Mouse (Mus musculus) cerebellum, postnatal 36 days (tissue): Measurements from ENCODE around the gene Arfip2.
A peak's percentile ranks its signal among the peaks of the same experiment; 100 is the strongest.

Source experiments
- DNase-seq, 2 experiments: peaks; one replicate each; pipeline ENCODE4 v3.0.0; 2021 to 2022; ENCODE audit warnings: mixed read lengths in 2 of 2

Arfip2 gene

DNA sequence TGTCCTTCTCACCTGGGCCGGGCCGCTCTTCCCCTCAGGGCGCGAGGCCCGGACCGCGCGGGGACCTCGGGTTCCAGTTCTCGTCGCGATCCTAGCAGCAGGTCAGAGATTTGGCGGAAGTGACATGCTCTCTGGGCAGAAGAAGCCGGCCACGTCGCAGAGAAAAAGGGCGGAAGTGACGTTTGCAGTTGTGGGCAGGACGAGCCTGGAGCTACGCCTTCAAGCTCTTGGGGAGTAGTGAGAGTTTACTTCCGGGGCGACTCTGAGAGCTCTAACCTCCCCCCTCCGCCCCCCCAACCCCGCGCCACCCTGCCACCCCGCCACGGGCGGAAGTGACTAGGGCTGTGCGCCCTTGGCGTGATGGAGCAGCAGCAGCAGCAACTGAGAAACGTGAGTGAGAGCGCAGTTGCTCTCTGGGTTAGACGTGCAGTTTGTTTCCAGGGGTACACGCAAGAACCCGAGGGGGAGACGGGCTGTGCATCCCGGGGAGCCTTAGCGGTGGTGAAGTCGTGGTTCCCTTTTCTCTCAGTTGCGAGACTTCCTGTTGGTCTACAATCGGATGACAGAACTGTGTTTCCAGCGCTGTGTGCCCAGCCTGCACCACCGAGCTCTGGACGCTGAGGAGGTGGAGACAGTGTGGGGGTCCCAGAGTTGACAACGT is at the start of gene Arfip2, which contains the start of gene Gm45799:
TSS of gene Arfip2 (minus strand) at position 184 of the 661 bp plus-strand sequence.
TSS of gene Gm45799 (plus strand) at position 320 of the 661 bp plus-strand sequence.
- peak; percentile 93 to 94 for DNase-seq

DNA sequence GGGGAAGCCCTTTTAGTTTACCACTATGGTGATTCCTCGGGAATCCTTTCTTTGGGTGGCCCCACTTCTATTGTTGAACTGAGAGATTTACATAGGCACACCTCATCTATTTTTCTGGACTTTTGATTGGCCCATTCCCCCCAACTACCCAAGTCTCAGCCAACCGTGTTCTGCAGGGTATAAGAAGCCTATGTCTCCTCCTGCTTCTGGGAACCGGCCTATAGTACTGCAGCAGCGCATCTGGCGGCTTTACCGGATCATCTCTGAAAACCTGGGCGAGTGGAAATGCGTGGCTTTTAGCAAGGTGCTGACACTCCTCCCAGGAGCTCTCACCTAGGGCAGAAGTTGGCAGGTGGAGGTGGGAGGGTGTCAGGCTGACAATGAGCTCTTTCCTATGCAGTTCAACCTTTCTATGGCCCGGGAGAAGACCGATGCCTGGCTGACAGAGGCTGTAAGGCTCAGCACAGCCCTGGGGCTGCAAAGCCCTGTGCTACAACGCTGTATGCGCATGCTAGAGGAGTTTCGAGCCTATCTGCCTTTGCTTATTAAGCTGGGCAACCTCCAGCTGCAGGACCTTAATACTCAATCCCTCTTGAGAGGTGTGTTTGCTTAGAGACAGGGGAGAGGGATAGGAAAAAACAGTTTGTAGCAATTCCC is 45.5 kb upstream of the Arfip2 start:
- no peak for DNase-seq

DNA sequence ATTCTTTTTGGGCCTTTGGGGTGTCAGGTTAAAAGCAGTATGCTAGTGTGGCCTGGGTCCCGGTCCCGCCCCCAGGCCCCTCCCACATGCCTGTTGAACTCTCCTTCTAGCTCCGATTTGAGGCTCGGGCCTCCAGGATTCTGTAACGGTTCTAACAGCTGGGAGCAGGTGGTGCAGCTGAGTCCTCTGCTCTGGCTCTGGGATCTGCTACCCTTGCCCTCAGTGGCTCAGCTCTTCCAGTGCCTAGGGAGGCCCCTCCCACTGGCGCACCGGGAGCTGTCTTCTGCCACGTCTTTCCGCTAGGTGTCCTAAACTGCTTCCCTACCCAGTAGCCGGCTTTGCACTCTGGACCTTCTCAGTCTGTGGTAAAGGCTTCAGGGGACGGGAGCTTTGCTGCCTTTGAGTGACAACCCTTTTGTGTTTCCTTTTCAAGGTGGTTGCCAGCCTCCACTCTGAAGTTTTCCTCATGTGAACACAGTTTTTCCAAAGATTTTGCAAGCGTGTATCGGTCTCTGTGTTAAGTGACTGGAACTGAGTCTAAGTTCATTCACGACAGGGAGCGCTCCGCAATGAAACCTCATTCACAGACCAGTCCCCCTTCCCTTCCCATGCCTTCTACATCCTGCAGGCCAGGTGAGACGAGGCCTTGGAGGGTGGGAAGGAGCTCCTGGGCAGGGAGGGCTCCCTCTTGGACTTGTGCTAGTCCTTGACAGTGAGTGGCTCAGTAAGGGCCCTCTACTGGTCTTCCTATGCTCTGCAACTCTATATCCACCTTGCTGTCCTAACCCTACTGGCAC is 10.6 kb upstream of the Arfip2 start, which contains the start of gene Dnhd1:
TSS of gene Dnhd1 (plus strand) at position 189 of the 797 bp plus-strand sequence.
- DNase-seq: peak; percentile 63 to 69

DNA sequence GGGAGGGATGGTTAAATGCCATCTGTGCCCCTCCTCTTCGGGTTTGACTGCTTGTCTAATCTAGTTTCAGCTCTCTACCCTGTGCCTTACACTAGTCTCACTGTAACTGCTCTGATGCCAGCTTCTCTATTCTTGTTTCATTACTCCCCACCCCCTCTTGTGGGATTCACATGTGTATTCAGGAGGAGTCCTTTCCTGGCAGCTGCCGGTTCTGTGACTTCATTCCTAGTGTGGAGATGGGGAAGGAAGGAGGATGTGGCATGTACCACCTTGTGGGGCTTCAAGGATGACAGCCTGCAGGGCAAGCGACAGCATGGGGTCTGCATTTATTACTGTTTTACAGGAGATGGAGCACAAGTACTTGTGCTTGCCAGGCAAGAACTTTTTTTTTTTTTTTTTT is 1.7 kb upstream of the Arfip2 start:
- DNase-seq: no peak

DNA sequence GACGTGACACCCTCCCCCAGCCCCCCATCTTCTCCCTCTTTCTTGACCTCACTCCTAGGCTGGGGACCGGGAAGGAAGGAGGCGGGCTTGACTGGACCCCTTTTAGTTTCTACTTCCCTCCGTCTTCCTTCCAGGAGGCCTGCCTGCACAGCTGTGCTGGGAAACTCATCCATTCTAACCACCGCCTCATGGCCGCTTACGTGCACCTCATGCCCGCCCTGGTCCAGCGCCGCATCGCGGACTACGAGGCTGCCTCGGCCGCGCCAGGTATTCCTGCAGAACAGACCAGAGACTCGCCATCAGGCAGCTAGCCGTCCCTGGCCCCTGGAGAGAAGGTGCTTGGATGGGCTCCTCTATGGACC is 659 bp upstream of the Arfip2 start:
- DNase-seq: no peak

DNA sequence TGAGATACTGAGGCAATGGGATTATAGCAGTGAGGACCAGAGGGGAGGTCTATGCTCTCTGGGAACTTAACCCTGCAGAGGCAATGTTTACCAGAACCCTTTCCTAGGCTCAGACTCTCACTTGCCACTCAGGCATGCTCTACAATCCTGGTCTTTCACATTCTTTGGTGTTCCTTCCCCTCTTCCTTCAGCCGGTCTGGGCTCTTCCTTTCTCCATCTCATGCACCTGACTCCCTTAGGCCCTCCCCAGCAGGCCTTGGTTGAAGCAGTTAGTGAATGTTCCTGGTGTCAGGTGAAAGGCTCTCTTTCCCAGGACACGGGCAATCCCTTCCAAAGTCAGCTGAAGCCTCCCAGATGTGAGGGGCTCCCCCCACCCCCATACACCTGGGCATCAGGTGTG is 460 bp downstream of the Arfip2 start, which contains the start of gene Timm10b:
TSS of gene Timm10b (plus strand) at position 301 of the 400 bp plus-strand sequence.
- DNase-seq: no peak

DNA sequence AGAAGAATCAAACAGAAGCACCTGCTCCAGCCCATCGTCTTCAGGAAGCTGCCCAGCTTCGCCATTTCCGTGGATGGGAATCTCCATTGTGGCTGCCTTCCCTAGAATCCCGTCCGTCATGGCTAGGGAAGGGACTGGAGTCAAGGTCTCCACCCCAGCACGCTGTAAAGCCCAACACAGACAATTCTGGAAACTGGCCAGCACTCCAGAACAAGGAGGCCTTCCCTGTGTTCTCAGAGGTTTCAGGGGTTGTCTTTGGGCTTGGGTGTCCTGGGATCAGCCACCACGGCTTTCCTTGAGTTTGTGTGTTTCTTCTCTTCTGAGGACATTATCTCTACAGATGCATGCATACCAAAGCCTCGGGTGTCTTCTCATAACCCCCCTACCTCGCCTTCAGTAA is 912 bp downstream of the Arfip2 start:
- peak in 1 of 2 experiments; percentile 19 for DNase-seq

DNA sequence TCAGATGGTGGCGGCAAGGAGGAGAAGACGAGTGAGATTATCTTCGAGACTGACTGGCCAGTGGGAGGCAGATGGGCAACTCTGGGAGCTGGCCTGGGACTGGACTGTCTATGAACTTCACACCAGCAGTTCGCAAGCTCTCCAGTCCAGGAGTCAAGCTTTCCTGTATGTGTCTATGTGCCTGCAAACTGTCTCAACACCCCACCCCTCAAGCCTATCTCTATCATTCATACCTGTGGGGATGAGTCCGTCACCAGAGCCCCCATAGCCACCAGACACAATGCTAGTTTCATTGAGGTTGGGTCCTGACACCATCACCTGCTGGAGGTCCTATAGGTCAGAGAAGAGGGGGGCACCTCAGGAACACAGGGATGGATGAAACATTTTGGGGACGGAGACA is 1.4 kb downstream of the Arfip2 start:
- DNase-seq: peak in 1 of 2 experiments; percentile 5

DNA sequence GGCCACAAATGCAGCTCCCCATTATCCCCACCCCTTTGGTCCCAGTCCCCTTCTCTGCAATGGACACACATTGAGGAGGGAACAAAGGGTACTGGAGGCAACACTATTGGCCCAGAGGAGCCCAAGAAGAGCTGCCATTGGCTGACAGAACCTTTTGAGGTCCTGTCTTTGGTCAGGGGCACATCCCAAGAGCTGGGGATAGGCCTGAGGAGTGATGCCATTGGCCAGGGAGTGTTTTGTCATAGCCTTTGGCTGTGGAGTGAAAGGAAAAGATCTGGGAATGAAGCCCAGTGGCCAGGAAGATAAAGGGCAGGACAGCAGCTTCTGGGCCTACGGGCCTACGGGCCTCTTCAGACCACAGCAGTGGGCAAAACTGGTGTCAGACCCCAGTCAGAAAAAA is 4.5 kb downstream of the Arfip2 start:
- DNase-seq: peak in 1 of 2 experiments; percentile 2

DNA sequence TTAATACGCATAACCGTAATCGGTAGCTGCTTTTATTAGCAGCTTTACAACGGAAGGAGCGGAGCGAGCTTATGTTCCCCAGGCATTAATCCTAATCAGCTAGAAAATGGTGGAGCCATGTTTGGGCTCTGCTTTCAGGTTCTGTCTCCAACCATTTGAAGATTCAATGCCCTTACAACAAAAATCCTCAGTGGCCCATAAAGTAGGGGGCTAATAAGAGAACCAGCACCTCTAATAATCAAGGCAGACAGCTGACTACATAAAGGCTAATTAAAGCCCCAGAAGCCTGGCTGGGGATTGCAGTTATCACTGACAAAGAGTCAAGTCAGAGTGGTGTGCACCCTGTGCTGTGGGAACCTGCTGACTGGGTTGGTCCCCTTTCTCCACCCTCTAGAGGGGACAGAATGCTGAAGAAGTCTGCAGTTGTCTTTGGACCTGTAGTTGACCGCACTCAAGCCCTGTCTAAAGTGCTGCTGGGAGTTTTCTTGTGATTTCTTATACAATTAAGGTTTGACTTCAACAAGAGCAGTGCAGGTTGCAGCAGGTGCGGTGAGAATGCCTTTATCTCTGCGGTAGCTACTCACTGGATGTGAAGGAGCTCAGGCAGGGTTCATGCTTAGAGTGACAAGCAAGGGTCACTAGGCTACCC is 5.8 kb downstream of the Arfip2 start:
- DNase-seq: peak in 1 of 2 experiments; percentile 4

DNA sequence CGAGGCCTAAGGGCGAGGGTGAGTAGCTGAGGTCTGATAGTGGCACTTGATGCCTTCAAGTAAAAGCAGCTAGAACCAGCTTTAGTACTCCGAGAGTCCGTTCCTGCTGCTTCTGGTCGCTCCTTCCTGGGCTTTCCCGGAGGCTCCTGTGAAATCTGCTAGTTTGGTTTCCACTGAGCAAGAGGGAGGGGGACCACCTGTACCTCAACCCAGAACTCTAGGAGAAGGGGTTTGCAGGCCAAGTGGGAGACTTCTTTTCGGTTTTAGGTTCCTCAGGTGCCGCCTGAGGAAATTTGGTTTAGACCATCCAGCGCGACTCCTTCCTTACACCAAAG is 6.4 kb downstream of the Arfip2 start:
- no peak for DNase-seq

DNA sequence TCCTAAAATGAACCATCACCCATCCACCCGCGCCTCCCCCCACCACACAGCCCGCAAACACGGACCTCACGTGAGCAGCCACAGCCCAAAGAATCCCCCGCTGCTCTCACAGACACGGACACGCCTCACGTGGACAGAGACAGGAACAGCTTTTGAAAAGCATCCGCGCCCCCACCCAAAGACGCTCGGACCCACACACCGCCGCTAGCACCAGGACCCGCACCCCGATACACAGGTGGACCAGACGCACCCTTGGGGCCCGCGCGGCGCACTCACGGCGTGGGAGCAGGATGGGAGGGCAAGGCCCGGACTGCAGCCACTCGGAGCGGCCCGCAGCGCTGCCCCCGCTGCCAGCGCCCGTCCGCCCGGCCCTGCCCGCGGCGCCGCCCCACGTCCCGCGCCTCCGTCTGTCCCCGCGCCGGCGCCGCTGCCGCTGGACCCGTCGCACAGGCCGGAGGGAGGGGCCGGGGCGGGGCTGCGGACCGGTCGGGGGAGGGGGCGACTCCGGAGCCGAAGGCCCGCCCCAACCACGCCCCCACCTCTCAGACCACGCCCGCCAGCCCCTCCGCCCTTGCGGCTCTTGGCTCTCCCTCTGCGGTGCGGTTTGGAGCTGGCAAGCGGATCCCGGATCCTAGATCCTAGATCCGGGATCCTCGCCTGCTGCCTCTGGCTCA is 7.0 kb downstream of the Arfip2 start, which contains the start of gene Trim3:
TSS of gene Trim3 (minus strand) at position 445 of the 674 bp plus-strand sequence.
- peak; percentile 88 to 96 for DNase-seq

DNA sequence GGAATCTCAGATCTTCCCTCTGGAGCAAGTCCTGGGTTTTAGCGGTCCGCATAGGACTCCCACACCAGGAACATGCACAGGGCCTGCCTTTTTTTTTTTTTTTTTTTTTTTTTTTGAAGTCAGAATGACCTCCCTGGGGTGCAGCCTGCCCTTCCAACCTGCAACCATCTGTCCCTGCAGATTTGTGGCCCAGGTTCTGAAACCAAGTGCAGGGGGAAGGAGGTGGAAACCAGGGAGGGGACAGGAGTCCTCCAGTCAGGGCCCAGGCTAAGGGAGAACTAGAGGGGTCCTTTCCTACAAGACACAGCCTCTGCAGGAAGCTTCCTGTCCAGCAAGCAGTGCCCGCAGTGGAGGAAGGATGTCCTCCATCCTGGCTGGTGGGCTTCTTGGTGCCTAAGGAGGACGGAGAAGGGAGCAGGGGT is 7.7 kb downstream of the Arfip2 start:
- peak; percentile 76 to 80 for DNase-seq

DNA sequence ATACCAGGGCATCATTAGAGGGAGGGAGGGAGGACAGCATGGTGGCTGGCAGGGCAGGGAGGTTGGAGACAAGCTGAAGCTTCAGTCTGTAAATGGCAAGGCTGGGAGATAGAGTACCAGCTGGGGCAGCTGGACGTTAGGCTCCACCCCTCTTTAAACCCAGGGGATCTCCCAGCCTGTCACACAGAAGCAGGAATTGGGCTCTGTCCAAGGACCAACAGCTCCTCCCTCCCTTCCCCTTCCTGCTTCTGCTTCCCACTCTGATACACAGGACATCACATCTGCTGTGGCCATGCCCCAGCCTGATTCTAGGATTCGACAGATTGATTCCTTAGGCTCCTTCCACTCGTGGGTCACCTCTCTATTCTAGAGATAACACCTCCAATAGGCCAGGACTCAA is 11.6 kb downstream of the Arfip2 start:
- no peak for DNase-seq

DNA sequence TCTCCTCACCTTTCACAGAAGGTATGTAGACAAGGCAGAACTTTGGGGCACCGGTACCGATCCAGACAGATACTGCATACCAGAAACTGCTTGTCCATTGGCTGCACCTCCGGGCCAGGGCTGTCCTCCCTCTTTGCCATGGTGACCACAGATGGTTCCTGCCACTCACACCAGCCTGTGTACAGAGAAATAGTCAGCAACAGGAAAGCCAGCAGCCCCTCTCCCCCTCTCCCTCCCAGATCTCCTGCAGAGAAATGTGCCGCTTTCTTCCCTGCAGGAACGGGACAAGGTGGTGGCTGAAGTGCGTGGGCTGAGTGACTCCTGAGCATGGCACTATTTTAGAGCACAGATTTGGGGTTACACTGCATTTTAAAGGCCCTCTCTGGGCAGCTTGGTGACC is 14.8 kb downstream of the Arfip2 start:
- peak; percentile 72 to 74 for DNase-seq

DNA sequence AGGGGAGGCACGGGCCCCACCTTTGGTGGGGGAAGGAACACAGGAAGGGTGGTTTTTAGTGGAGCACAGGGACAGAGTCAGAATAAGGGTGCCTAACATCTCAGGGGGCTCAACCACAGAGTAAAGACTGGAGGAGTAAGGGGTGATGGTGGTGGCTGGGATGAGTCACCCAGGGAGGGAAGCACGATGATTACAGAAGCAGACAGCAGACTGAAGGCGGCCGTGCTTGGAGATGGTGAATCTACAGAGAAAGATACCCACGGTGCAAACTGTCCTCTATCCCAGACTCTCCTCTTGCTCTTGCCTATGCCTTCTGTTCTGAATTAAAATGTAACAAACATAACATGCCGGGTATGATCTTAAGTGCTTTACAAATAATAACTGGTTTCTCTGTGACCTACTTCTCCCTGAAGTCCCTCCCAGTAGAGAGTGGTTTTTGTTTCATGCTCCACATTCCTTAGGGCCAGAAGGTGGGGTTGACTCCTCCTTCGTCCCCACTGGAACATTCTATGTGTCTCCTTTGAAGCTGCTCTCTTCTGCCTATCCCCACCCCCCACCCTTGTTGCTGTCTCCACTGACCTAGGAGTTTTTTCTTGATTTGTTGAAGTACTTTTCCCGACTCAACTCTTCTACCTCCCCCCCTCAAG is 18.4 kb downstream of the Arfip2 start:
- no peak for DNase-seq

DNA sequence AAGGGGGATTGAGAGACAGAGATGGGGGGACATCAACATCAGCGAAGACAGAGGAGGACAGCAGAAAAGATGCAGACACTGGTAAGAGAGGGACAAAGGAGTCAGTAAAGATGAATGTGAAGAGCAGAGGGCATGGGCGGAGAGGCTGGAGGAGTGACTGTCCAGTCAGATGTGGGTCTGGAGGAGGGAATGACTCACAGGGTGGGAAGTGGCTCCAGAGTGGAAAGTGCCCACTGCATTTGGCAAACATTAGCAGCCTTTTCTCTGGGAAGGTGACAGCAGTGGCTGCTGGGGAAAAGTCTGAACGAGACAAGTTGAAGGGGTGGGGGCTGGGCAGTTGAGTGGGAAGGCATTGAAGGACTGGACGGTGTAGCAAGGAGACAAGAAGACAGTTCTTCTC is 19.2 kb downstream of the Arfip2 start:
- no peak for DNase-seq

DNA sequence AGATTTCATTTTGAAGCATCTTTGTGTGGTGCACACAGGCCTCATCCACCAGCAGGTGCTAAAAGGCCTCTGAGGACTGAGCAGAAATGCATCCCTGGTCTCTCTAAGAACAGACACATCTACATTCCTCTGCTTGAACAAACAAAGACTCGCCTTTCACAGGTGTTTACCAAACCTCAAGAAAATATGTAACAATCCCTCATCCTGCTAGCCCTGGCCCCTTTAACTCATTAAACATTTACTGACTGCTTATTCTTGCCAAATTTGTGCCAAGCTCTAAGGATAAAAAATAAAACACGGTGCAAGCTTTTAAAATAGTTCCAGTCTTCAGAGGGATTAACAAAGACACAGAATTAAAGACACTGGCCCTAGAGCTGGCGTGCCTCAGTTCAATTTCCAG is 20.5 kb downstream of the Arfip2 start:
- DNase-seq: no peak

DNA sequence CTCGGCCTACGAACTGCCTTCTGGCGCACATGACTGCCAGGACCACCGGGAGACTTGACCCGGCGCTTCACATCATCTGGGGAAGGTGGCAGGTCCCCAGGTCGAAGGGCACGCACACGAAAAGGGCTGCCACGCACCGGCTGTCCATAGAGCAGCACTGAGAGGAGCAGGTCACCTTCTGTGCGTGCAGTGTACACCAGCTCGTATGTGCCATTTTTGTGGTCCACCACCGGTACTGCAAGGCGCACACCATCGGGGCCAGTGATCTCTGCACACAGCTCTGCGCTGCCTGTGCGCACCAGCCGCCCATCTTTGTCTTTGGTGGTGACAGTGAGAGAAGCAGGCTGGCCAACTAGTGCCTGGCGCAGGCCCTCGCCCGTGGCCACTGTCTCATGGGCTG is 22.4 kb downstream of the Arfip2 start:
- DNase-seq: no peak

DNA sequence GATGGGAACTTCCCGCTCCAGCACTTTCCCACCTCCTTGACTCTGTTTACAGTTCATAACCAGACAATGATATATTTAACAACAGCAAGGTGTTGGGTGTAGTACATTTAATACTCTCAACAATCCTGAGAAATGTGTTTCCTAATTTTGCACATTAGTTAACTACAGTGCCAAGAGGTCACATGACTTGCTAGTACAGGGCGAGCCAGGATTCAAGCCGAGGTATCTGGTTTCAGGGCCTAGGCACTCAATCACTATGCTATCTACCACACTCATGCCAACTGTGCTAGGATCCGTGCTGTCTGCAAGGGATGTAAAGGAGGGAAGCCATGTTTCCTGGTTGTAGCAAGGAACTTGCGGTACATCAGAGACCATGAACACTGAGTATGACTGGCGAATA is 23.7 kb downstream of the Arfip2 start:
- no peak for DNase-seq

DNA sequence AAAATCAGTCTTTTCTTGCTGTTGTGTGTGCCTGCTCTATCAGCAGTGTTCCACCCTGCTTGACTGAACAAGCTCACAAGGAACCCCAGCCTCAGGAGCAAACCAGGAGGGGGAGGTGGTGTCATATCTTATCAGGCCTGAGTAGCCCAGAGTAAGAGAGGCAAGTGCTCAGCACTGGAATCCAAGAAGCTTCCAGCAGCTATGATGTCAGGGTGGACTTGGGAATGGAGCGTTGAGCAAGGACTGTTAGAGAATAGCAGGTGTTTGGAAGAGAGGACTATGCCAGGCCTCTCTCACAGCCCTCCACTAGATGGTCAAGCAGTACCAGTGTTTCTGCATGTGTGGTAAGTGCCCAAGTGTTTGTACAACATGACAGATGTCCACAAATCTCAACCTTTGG is 24.5 kb downstream of the Arfip2 start:
- no peak for DNase-seq

DNA sequence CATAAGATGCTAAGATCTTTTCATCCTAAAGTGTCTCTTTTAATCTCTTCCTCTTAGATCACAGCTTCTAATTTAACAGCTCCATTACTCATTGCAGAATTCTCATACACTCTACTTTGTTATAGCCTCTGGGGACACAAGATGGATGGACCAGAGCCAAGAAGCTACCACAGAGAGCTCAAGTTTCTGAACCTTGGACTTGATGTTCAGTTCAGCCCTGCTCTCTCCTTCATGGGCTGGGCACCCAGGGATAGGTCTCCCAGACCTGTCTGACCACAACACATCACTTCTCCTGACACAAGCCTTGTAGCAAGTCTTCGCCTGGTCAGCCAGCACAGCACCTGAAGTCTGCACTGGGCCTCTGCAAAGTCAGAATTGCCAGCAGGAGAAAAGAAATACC is 25.8 kb downstream of the Arfip2 start:
- no peak for DNase-seq
